Mouse (Mus musculus): ENCODE results near the gene Ptms.

GRCm38 (mm10) chr6:124930231-124930630 lies 10.3 kb upstream of the Ptms start:
- no peak for TF ChIP-seq TAL1 (conservative IDR thresholded peaks at IDR 0.05; ENCODE audit: low read depth, low read length)
- no peak for TF ChIP-seq CTCF (IDR thresholded peaks at IDR 0.05; ENCODE audit: low read depth, low read length)

Data from G1E (cell line).